Mouse (Mus musculus) thymus, adult 2 months (tissue): Measurements from ENCODE around the gene Aip.

Source experiments
- CTCF ChIP-seq: fragments of 200-500 bp; IDR thresholded peaks from 2 replicates; pipeline ENCODE4 v1.5.1; 2012; ENCODE audit warnings: mild to moderate bottlenecking, control low read depth, low read length, moderate library complexity, borderline replicate concordance; ENCODE audit not compliant: control insufficient read depth, poor library complexity, insufficient read depth; ENCODE audit errors: extremely low read depth
- POLR2A ChIP-seq: fragments of 200-500 bp; IDR thresholded peaks from 2 replicates; pipeline ENCODE4 v1.6.1; 2012; ENCODE audit warnings: mild to moderate bottlenecking, low read length, control low read depth, moderate library complexity; ENCODE audit not compliant: control insufficient read depth, poor library complexity, insufficient read depth; ENCODE audit errors: extremely low read depth

GRCm38 (mm10) chr19:4140147-4140546, 14.5 kb upstream of the Aip start:
- TF ChIP-seq POLR2A (no peak), CTCF (no peak)
